Mouse (Mus musculus) E14TG2a.4 (cell line): ENCODE data around the gene Cdk10.
"Not testable (repeated sequence)": the region's sequence is repeated elsewhere in the genome, so short reads cannot be mapped to it uniquely, and the experiment has no call there.

Experiments
- H3K27me3 ChIP-seq: 2 replicates; pipeline ENCODE4 v1.6.1; 2014; ENCODE audit warnings: low read length, control low read depth; ENCODE audit not compliant: insufficient read depth
- H3K36me3 ChIP-seq: 2 replicates; pipeline ENCODE4 v1.6.1; 2014; ENCODE audit warnings: low read length, control low read depth; ENCODE audit not compliant: insufficient read depth
- H3K4me1 ChIP-seq: replicated peaks from 2 replicates; pipeline ENCODE4 v1.6.1; 2014; ENCODE audit warnings: low read depth, low read length, control low read depth
- H3K4me3 ChIP-seq: replicated peaks from 2 replicates; pipeline ENCODE4 v1.5.1; 2014; ENCODE audit warnings: mild to moderate bottlenecking, low read length
- H3K9me3 ChIP-seq: 2 replicates; pipeline ENCODE4 v1.6.1; 2014; ENCODE audit warnings: low read length, control low read depth
- CTCF ChIP-seq: conservative IDR thresholded peaks from 2 replicates; pipeline ENCODE4 v1.5.1; 2014; ENCODE audit warnings: low read length
- NANOG ChIP-seq: IDR thresholded peaks from 2 replicates; pipeline ENCODE4 v1.6.1; 2014; ENCODE audit warnings: borderline replicate concordance, low read length, mixed read lengths
- POU5F1 ChIP-seq: IDR thresholded peaks from 2 replicates; pipeline ENCODE4 v1.6.1; 2014; ENCODE audit warnings: low read length, borderline replicate concordance

Gene Cdk10

DNA sequence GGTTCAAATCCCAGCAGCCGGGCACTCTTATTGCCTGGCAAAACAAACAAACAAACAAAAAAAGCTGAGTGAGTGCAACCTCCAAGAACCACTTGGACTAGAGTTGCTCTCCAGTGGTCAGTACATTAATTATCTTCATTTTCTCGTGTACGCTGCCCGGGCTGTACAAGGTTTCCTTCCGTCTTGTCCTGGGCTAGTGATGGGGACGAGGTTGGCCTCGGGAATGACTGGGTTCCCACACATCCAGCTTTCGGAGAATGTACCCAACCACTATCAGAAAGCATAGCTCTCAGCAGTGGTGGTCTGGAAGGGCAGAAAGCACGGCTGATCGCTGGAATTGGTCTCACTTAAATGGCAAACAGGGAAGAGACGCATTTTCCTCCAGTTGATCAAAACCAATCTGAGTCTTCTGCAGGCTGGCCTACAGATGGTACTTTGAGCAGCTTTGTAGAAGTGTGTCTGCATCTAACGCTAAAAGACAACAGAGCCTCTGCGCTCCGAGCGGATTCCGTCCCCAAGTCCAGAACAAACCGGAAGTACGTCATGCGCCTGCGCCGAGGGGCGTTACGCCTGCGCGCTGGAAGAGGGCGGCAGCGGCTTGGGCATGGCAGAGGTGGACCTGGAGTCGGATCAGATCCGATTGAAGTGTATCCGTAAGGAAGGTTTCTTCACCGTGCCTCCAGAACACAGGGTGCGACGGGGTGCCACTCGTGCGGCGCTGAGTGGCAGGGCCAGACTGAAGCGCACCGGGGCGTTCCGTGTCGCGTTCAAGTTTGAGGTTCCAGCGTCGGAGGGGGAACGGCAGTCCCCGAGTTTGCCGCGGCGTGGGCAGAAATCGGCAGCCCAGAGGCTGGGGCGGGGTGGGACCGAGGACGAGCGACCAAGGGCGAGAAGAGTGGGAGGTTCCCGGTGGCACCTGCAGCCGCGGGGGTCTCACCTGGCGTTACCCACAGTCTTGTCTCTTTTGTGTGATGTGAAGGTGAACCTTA, at the start of gene Cdk10:
Gene Cdk10 (plus strand): TSS at position 565 of the 989 bp plus-strand sequence.
- Histone ChIP-seq H3K4me1 (peaks cover 26% of the 10 kb centered on the region), H3K36me3 (peaks cover 38% of the 10 kb centered on the region), H3K27me3 (no peaks in the 10 kb centered on the region), H3K9me3 (no peaks in the 10 kb centered on the region), H3K4me3 (peak within 1 kb of the TSS; percentile 95)
- TF ChIP-seq CTCF (no peak), NANOG (no peak), POU5F1 (no peak)

GRCm38 (mm10) chr8:123181391-123181790, 43.3 kb upstream of the Cdk10 start:
- H3K9me3 ChIP-seq = peaks cover 45% of the 10 kb centered on the region

DNA sequence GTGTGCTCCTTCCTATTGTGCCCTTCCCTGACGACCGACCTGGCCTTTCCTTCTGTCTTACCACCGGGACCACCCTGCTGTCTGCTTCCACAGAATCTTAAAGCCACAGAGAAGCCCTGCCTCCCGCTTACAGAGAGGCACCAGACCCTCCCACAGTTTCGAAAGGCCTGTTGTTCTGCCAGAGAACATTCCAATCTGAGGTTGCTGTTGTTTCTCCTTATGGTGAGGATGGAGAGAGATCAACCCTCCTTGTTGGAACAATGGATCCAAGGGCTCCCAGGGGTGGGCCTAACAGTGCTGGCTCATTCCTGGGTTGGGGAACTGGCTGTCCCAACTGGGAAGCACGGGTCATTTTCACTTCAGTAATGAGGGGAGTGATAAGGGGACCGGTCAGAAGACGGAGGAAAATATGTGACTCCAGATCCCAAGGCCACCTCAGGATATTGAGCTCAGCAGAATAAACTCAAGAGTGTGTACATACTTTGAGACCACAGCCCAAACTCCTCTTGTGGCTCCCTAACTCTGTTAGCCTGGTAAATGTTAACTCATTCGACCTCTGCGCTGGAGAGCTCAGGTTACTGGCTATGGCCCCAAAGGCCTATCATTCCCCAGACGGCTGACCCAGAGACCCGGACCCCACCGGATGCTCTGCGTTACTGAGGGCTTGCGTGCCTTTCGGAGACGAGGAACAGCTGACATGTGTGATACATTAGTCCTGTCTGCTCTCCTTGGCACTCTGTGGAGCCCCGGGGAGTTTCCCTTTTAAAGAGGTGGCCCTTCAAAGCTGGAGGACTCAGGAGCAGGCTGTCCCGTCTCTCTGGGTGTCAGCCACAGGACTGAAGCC, 38.9 kb upstream of the Cdk10 start, which contains the start of gene Dpep1:
Gene Dpep1 (plus strand): TSS at position 677 of the 844 bp plus-strand sequence.
- Histone ChIP-seq H3K27me3 (no peaks in the 10 kb centered on the region), H3K36me3 (no peaks in the 10 kb centered on the region), H3K4me1 (peaks cover 39% of the 10 kb centered on the region), H3K4me3 (no peak within 1 kb of the TSS), H3K9me3 (peaks cover 1% of the 10 kb centered on the region)
- no peak for TF ChIP-seq CTCF
- no peak for TF ChIP-seq NANOG
- TF ChIP-seq POU5F1 = no peak

More at GRCm38 (mm10) chr8:123181391-123181790, 43.3 kb upstream of the Cdk10 start:
- Histone ChIP-seq H3K27me3 (no peaks in the 10 kb centered on the region), H3K4me3 (no peak overlapping the region), H3K4me1 (peaks cover 11% of the 10 kb centered on the region), H3K36me3 (no peaks in the 10 kb centered on the region)
- TF ChIP-seq POU5F1 = no peak
- TF ChIP-seq NANOG = no peak
- no peak for TF ChIP-seq CTCF

DNA sequence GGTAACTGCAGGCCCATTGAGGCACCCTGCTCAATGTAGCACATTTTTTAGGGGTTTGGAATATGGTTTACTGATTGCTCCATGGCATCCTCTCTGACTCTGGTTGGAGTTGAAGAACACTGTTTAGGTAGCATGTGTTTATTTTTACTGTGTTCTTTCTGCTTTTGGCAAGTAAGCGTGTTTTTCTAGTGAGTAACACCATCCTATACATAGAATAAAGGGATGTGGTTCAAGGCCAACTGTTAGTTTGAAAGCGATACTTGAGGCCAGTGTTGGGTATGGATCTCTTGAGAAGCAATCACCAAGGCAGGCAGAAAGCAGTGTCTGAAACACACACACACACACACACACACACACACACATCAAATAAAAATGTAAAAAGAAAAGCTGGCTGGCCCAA, 36.6 kb upstream of the Cdk10 start:
- no peaks in the 10 kb centered on the region for H3K27me3 ChIP-seq
- H3K4me1 ChIP-seq = peaks cover 57% of the 10 kb centered on the region
- H3K9me3 ChIP-seq = no peaks in the 10 kb centered on the region

GRCm38 (mm10) chr8:123188841-123189240, 35.8 kb upstream of the Cdk10 start:
- Histone ChIP-seq H3K36me3 (no peaks in the 10 kb centered on the region), H3K9me3 (no peaks in the 10 kb centered on the region), H3K27me3 (no peaks in the 10 kb centered on the region), H3K4me1 (peaks cover 66% of the 10 kb centered on the region), H3K4me3 (no peak overlapping the region)
- TF ChIP-seq NANOG (no peak), CTCF (no peak), POU5F1 (no peak)

More for the DNA sequence above, 36.6 kb upstream of the Cdk10 start:
- TF ChIP-seq NANOG = no peak
- TF ChIP-seq POU5F1 = no peak
- TF ChIP-seq CTCF = no peak
- Histone ChIP-seq H3K36me3 (no peaks in the 10 kb centered on the region), H3K4me3 (no peak overlapping the region)

- TF ChIP-seq CTCF (peak; percentile 27; the same call in 1 of the 2 replicates), POU5F1 (no peak), NANOG (no peak)
- Histone ChIP-seq H3K4me3 (peak overlapping the region; percentile 43), H3K27me3 (peaks cover 3% of the 10 kb centered on the region; the same call in 1 of the 2 replicates), H3K4me1 (peaks cover 66% of the 10 kb centered on the region), H3K36me3 (no peaks in the 10 kb centered on the region), H3K9me3 (no peaks in the 10 kb centered on the region)
Observed at GRCm38 (mm10) chr8:123190678-123191077, 34.0 kb upstream of the Cdk10 start.

GRCm38 (mm10) chr8:123191908-123192307, 32.7 kb upstream of the Cdk10 start:
- H3K27me3 ChIP-seq = peaks cover 3% of the 10 kb centered on the region; the same call in 1 of the 2 replicates
- H3K36me3 ChIP-seq = no peaks in the 10 kb centered on the region
- TF ChIP-seq POU5F1 (no peak), CTCF (no peak), NANOG (no peak)
- peak overlapping the region; percentile 23; the same call in 1 of the 2 replicates for H3K4me3 ChIP-seq
- H3K9me3 ChIP-seq = no peaks in the 10 kb centered on the region
- peaks cover 62% of the 10 kb centered on the region for H3K4me1 ChIP-seq

- no peaks in the 10 kb centered on the region for H3K36me3 ChIP-seq
- no peaks in the 10 kb centered on the region for H3K9me3 ChIP-seq
- no peak for TF ChIP-seq CTCF
- no peak for TF ChIP-seq POU5F1
- no peak for TF ChIP-seq NANOG
- peaks cover 61% of the 10 kb centered on the region for H3K4me1 ChIP-seq
- H3K4me3 ChIP-seq = no peak overlapping the region
- H3K27me3 ChIP-seq = peaks cover 3% of the 10 kb centered on the region; the same call in 1 of the 2 replicates
Observed at GRCm38 (mm10) chr8:123193771-123194170, 30.9 kb upstream of the Cdk10 start.

- H3K27me3 ChIP-seq, H3K9me3 ChIP-seq, H3K36me3 ChIP-seq: not testable (repeated sequence)
- Histone ChIP-seq H3K4me1 (peaks cover 36% of the 10 kb centered on the region), H3K4me3 (0 out of 2 replicates have a peak overlapping the region, but pooled peaks have one; percentile 17)
Observed at GRCm38 (mm10) chr8:123197016-123197415, 27.6 kb upstream of the Cdk10 start.
